Mouse (Mus musculus) CH12.LX (cell line): ENCODE measurements around the gene Tspan14. TPM values are rescaled to one million over a fixed set of nuclear protein-coding genes. Genes with fewer than 3 reads are reported as not detected.
A peak's percentile ranks its signal among the peaks of the same experiment; 100 is the strongest.

Experiments
- DNase-seq: peaks from one replicate; pipeline ENCODE4 v3.0.0-alpha.2; 2013; ENCODE audit errors: extremely low read depth
- H3K27ac ChIP-seq: 2 replicates; pipeline ENCODE4 v1.5.1; 2012; ENCODE audit warnings: low read depth, mild to moderate bottlenecking, control low read depth, moderate library complexity; ENCODE audit not compliant: insufficient read depth
- H3K27me3 ChIP-seq: replicated peaks from 2 replicates; pipeline ENCODE3; 2012; ENCODE audit warnings: inconsistent platforms
- H3K36me3 ChIP-seq, 2 experiments: replicated peaks in 1 of 2; 2 replicates each; pipeline versions ENCODE3 to v1.6.1; 2012; ENCODE audit warnings: inconsistent platforms in 1 of 2, low read length in 1 of 2, mild to moderate bottlenecking in 1 of 2, mixed read lengths in 1 of 2, moderate library complexity in 1 of 2; ENCODE audit not compliant: control insufficient read depth in 1 of 2, insufficient read depth in 1 of 2
- H3K4me1 ChIP-seq, 2 experiments: 2 replicates each; pipeline ENCODE4 v1.6.1; 2012; ENCODE audit warnings: inconsistent platforms in 1 of 2, moderate library complexity in 1 of 2; ENCODE audit not compliant: insufficient read depth in 2 of 2, control insufficient read depth in 1 of 2
- H3K4me2 ChIP-seq: 2 replicates; pipeline ENCODE4 v1.6.1; 2012; ENCODE audit warnings: low read depth, mild to moderate bottlenecking, control low read depth; ENCODE audit not compliant: poor library complexity, insufficient read depth, severe bottlenecking
- H3K4me3 ChIP-seq, 3 experiments: fragments of 150-350 bp in 1 of 3; sonication (generic) in 1 of 3; replicated peaks in 1 of 3; 2 replicates each; pipeline versions ENCODE3 to v1.5.1; 2011 to 2012; ENCODE audit warnings: low read depth in 2 of 3, low read length in 2 of 3, mild to moderate bottlenecking in 2 of 3, moderate library complexity in 2 of 3, control low read depth in 1 of 3, improper control_type of control experiment in 1 of 3, inconsistent platforms in 1 of 3, mixed read lengths in 1 of 3; ENCODE audit not compliant: poor library complexity in 1 of 3
- H3K79me2 ChIP-seq: replicated peaks from 2 replicates; pipeline ENCODE4 v1.6.1; 2012; ENCODE audit warnings: mild to moderate bottlenecking, moderate library complexity; ENCODE audit not compliant: control insufficient read depth, poor library complexity, insufficient read depth, severe bottlenecking; ENCODE audit errors: extremely low read depth
- H3K9ac ChIP-seq: 2 replicates; pipeline ENCODE4 v1.6.1; 2012; ENCODE audit warnings: low read depth, mild to moderate bottlenecking, control low read depth, moderate library complexity; ENCODE audit not compliant: insufficient read depth
- H3K9me3 ChIP-seq: replicated peaks from 2 replicates; pipeline ENCODE3; 2012; ENCODE audit warnings: low read length, inconsistent platforms, mixed read lengths
- BHLHE40 ChIP-seq: IDR thresholded peaks from 2 replicates; pipeline ENCODE4 v1.6.1; 2011; ENCODE audit warnings: mild to moderate bottlenecking, low read depth, low read length, improper control_type of control experiment
- CHD1 ChIP-seq: IDR thresholded peaks from 2 replicates; pipeline ENCODE4 v1.6.1; 2012; ENCODE audit warnings: low read depth, low read length, improper control_type of control experiment, inconsistent platforms
- CHD2 ChIP-seq: IDR thresholded peaks from 2 replicates; pipeline ENCODE4 v1.6.1; 2011; ENCODE audit warnings: low read length, improper control_type of control experiment
- CTCF ChIP-seq, 2 experiments: IDR thresholded peaks in 1 of 2; conservative IDR thresholded peaks in 1 of 2; 2 replicates each; pipeline ENCODE4 v1.5.1; 2011 to 2012; ENCODE audit warnings: low read depth in 2 of 2, low read length in 2 of 2, improper control_type of control experiment in 1 of 2, inconsistent platforms in 1 of 2, mild to moderate bottlenecking in 1 of 2, moderate library complexity in 1 of 2
- E2F4 ChIP-seq: IDR thresholded peaks from 2 replicates; pipeline ENCODE4 v1.6.1; 2011; ENCODE audit warnings: low read depth, low read length, improper control_type of control experiment; ENCODE audit not compliant: insufficient replicate concordance
- ELF1 ChIP-seq: IDR thresholded peaks from 2 replicates; pipeline ENCODE4 v1.6.1; 2014; ENCODE audit warnings: low read depth, mild to moderate bottlenecking, inconsistent platforms, low read length, improper control_type of control experiment
- EP300 ChIP-seq: IDR thresholded peaks from 2 replicates; pipeline ENCODE4 v1.6.1; 2011; ENCODE audit warnings: low read length, improper control_type of control experiment
- ETS1 ChIP-seq: conservative IDR thresholded peaks from 2 replicates; pipeline ENCODE4 v1.6.1; 2012; ENCODE audit warnings: low read depth, mild to moderate bottlenecking, inconsistent platforms, low read length, improper control_type of control experiment, moderate library complexity
- GABPA ChIP-seq: IDR thresholded peaks from 2 replicates; pipeline ENCODE4 v1.6.1; 2012; ENCODE audit warnings: low read depth, low read length, improper control_type of control experiment, inconsistent platforms; ENCODE audit not compliant: insufficient replicate concordance
- HCFC1 ChIP-seq: IDR thresholded peaks from 2 replicates; pipeline ENCODE4 v1.6.1; 2012; ENCODE audit warnings: low read depth, mild to moderate bottlenecking, inconsistent platforms, low read length, improper control_type of control experiment
- IRF4 ChIP-seq: IDR thresholded peaks from 2 replicates; pipeline ENCODE4 v1.6.1; 2014; ENCODE audit warnings: low read depth, mild to moderate bottlenecking, inconsistent platforms, low read length, improper control_type of control experiment
- JUN ChIP-seq: IDR thresholded peaks from 2 replicates; pipeline ENCODE4 v1.6.1; 2011; ENCODE audit warnings: low read depth, mild to moderate bottlenecking, low read length, improper control_type of control experiment, moderate library complexity; ENCODE audit not compliant: insufficient read depth
- JUND ChIP-seq: conservative IDR thresholded peaks from 2 replicates; pipeline ENCODE4 v1.6.1; 2011; ENCODE audit warnings: low read depth, low read length, improper control_type of control experiment
- KAT2A ChIP-seq: IDR thresholded peaks from 2 replicates; pipeline ENCODE4 v1.6.1; 2012; ENCODE audit warnings: low read length, improper control_type of control experiment, inconsistent platforms; ENCODE audit not compliant: insufficient replicate concordance
- MAFK ChIP-seq: IDR thresholded peaks from 2 replicates; pipeline ENCODE4 v1.6.1; 2011; ENCODE audit warnings: low read length, improper control_type of control experiment; ENCODE audit not compliant: insufficient replicate concordance
- MAX ChIP-seq: IDR thresholded peaks from 2 replicates; pipeline ENCODE4 v1.6.1; 2011; ENCODE audit warnings: low read length, improper control_type of control experiment
- MAZ ChIP-seq: IDR thresholded peaks from 2 replicates; pipeline ENCODE4 v1.6.1; 2012; ENCODE audit warnings: low read depth, mild to moderate bottlenecking, inconsistent platforms, low read length, improper control_type of control experiment, moderate library complexity
- MEF2A ChIP-seq: IDR thresholded peaks from 2 replicates; pipeline ENCODE4 v1.6.1; 2014; ENCODE audit warnings: low read depth, mild to moderate bottlenecking, inconsistent platforms, low read length, improper control_type of control experiment, borderline replicate concordance
- MXI1 ChIP-seq: IDR thresholded peaks from 2 replicates; pipeline ENCODE4 v1.6.1; 2011; ENCODE audit warnings: mild to moderate bottlenecking, low read depth, low read length, improper control_type of control experiment
- MYC ChIP-seq: IDR thresholded peaks from 2 replicates; pipeline ENCODE4 v1.6.1; 2011; ENCODE audit warnings: low read depth, mild to moderate bottlenecking, improper control_type of control experiment, low read length
- NELFE ChIP-seq: IDR thresholded peaks from 2 replicates; pipeline ENCODE4 v1.6.1; 2011; ENCODE audit warnings: low read depth, low read length, improper control_type of control experiment
- NRF1 ChIP-seq: IDR thresholded peaks from 2 replicates; pipeline ENCODE4 v1.6.1; 2014; ENCODE audit warnings: low read depth, mild to moderate bottlenecking, inconsistent platforms, low read length, improper control_type of control experiment, moderate library complexity
- PAX5 ChIP-seq: IDR thresholded peaks from 2 replicates; pipeline ENCODE4 v1.6.1; 2012; ENCODE audit warnings: low read length, inconsistent platforms, mixed read lengths
- POLR2A ChIP-seq: IDR thresholded peaks from 2 replicates; pipeline ENCODE4 v1.6.1; 2011; ENCODE audit warnings: low read depth, mild to moderate bottlenecking, improper control_type of control experiment, low read length
- POLR2AphosphoS2 ChIP-seq: IDR thresholded peaks from 2 replicates; pipeline ENCODE4 v1.6.1; 2011; ENCODE audit warnings: low read depth, low read length, improper control_type of control experiment
- RAD21 ChIP-seq: IDR thresholded peaks from 2 replicates; pipeline ENCODE4 v1.6.1; 2011; ENCODE audit warnings: low read depth, mild to moderate bottlenecking, low read length, improper control_type of control experiment, moderate library complexity
- RCOR1 ChIP-seq: conservative IDR thresholded peaks from 2 replicates; pipeline ENCODE4 v1.6.1; 2012; ENCODE audit warnings: low read depth, mild to moderate bottlenecking, inconsistent platforms, low read length, improper control_type of control experiment
- SIN3A ChIP-seq: IDR thresholded peaks from 2 replicates; pipeline ENCODE4 v1.6.1; 2012; ENCODE audit warnings: low read length, improper control_type of control experiment, inconsistent platforms
- SMC3 ChIP-seq: IDR thresholded peaks from 2 replicates; pipeline ENCODE4 v1.6.1; 2011; ENCODE audit warnings: low read depth, low read length, improper control_type of control experiment
- TBP ChIP-seq: conservative IDR thresholded peaks from 2 replicates; pipeline ENCODE4 v1.6.1; 2011; ENCODE audit warnings: low read depth, low read length, improper control_type of control experiment
- TCF12 ChIP-seq: IDR thresholded peaks from 2 replicates; pipeline ENCODE4 v1.6.1; 2014; ENCODE audit warnings: low read depth, mild to moderate bottlenecking, inconsistent platforms, low read length, improper control_type of control experiment
- UBTF ChIP-seq: IDR thresholded peaks from 2 replicates; pipeline ENCODE4 v1.6.1; 2012; ENCODE audit warnings: low read depth, mild to moderate bottlenecking, inconsistent platforms, low read length, improper control_type of control experiment, moderate library complexity
- USF1 ChIP-seq: IDR thresholded peaks from 2 replicates; pipeline ENCODE4 v1.6.1; 2014; ENCODE audit warnings: low read depth, mild to moderate bottlenecking, inconsistent platforms, low read length, improper control_type of control experiment
- USF2 ChIP-seq: conservative IDR thresholded peaks from 2 replicates; pipeline ENCODE4 v1.6.1; 2011; ENCODE audit warnings: low read depth, low read length, improper control_type of control experiment
- ZC3H11A ChIP-seq: IDR thresholded peaks from 2 replicates; pipeline ENCODE4 v1.6.1; 2012; ENCODE audit warnings: low read depth, mild to moderate bottlenecking, inconsistent platforms, low read length, improper control_type of control experiment
- ZKSCAN1 ChIP-seq: IDR thresholded peaks from 2 replicates; pipeline ENCODE4 v1.6.1; 2012; ENCODE audit warnings: low read depth, inconsistent platforms, low read length, improper control_type of control experiment, borderline replicate concordance
- ZMIZ1 ChIP-seq: IDR thresholded peaks from 2 replicates; pipeline ENCODE4 v1.6.1; 2012; ENCODE audit warnings: low read depth, mild to moderate bottlenecking, inconsistent platforms, low read length, improper control_type of control experiment
- ZNF384 ChIP-seq: IDR thresholded peaks from 2 replicates; pipeline ENCODE4 v1.6.1; 2012; ENCODE audit warnings: low read depth, low read length, improper control_type of control experiment, inconsistent platforms
- dilution Hi-C: fragments of 300-500 bp; cut with MboI; formaldehyde crosslinking; loops from 2 replicates; pipeline ENCODE4 v1.14.3; 2020; ENCODE audit warnings: low sequenced_read_pairs; ENCODE audit not compliant: extremely low pct_unique_long_range_greater_than_20kb, extremely low pct_ligation_motif_present
- in situ Hi-C: fragments of 300-500 bp; cut with MboI; formaldehyde crosslinking; loops from 3 replicates; pipeline ENCODE4 v1.14.3; 2019; ENCODE audit warnings: low sequenced_read_pairs, low pct_ligation_motif_present, low pct_unique_long_range_greater_than_20kb, mixed read lengths
- polyA plus RNA-seq: library from polyadenylated mRNA; unstranded; fragments of >175 nt; gene quantifications from 2 replicates; pipeline ENCODE4 v1.2.1, GENCODE M21; 2012; ENCODE audit warnings: low read depth; ENCODE audit not compliant: insufficient read length
- total RNA-seq, 2 experiments: library from RNA; depleted of rRNA; stranded (reverse); fragments of 300-350 nt in 1 of 2; fragments of >200 nt in 1 of 2; gene quantifications; 2 replicates each; pipeline ENCODE4 v1.2.3; 2012 to 2014

The Tspan14 gene
- total RNA-seq (2012; rRNA removed) (14.9 and 16.1 TPM in 2 replicates), total RNA-seq (2014; rRNA removed) (10.6 and 11.6 TPM in 2 replicates), polyA plus RNA-seq (17.8 and 19.1 TPM in 2 replicates)

GRCm38 (mm10) chr14:40966392-40966861, at the start of gene Tspan14:
Gene Tspan14, minus strand, starts transcription at chr14:40966807.
- dilution Hi-C loops (no loop called here), in situ Hi-C loops (no loop called here)
- H3K79me2 ChIP-seq = peaks cover 31% of the 10 kb centered on the region
- peak within 1 kb of the TSS; percentile 64 for H3K4me2 ChIP-seq
- H3K27me3 ChIP-seq = no peaks in the 10 kb centered on the region
- peaks cover 23 to 67% of the 10 kb centered on the region in 2 experiments for H3K4me1 ChIP-seq
- H3K36me3 ChIP-seq = peaks cover 0 to 3% of the 10 kb centered on the region in 2 experiments
- TF ChIP-seq PAX5 (no peak), E2F4 (no peak), NRF1 (no peak), USF1 (no peak), SIN3A (peak; percentile 13; the same call in 1 of the 2 replicates), ZMIZ1 (no peak), POLR2AphosphoS2 (no peak), RAD21 (no peak), MAFK (no peak), MAZ (no peak), HCFC1 (no peak), ZNF384 (no peak), BHLHE40 (peak; percentile 30; the same call in 1 of the 2 replicates), TCF12 (0 out of 2 replicates have a peak, but pooled peaks have one; percentile 12), SMC3 (no peak), ZKSCAN1 (no peak), KAT2A (no peak), GABPA (no peak), RCOR1 (no peak), UBTF (peak; percentile 70; the same call in 1 of the 2 replicates), JUN (no peak), CHD2 (no peak), USF2 (no peak), ZC3H11A (no peak), MXI1 (peak; percentile 29; the same call in 1 of the 2 replicates), ELF1 (no peak), IRF4 (no peak), POLR2A (peak; percentile 54; the same call in 1 of the 2 replicates), CTCF (conservative IDR thresholded peaks at IDR 0.05 in 1 of 2, IDR thresholded peaks at IDR 0.05 in 1 of 2; ENCODE audit: low read depth in 2 of 2, low read length in 2 of 2) (no peak), MEF2A (0 out of 2 replicates have a peak, but pooled peaks have one; percentile 4), EP300 (no peak), NELFE (no peak; the same call in 1 of the 2 replicates), TBP (no peak), MAX (no peak), CHD1 (no peak), MYC (no peak), JUND (no peak), ETS1 (no peak)
- peak within 1 kb of the TSS; percentile 62 for H3K27ac ChIP-seq
- H3K9ac ChIP-seq = peak within 1 kb of the TSS; percentile 94
- H3K4me3 ChIP-seq = peak within 1 kb of the TSS; percentile 83 to 97 (median 84)
- H3K9me3 ChIP-seq = no peaks in the 10 kb centered on the region
- DNase-seq = no peak
